Mouse (Mus musculus): ENCODE data around the gene 2310022B05Rik.

Gene 2310022B05Rik

DNA sequence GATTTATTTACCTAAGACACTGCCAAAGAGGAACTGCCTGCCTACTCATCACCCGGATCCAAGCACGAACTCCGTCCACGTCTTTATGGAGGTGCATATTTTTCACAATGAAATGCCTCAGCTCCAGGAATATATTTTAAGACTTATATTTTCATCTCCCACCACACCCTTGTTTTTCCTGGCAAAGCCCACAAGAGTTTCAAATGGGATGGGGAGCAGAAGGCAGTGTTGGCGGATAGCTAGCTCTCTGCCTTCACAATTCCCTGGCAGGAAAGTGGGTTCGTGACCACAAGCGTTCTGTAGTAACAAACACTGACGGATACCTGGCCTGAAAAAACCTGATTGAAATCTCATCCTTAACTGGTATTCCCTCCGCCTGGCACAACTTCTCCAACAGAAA is 1.4 kb downstream of the 2310022B05Rik start:
- no peak for DNase-seq (ENCODE audit: low read depth, low spot score)

GRCm38 (mm10) chr8:124658415-124658814 is 4.8 kb downstream of the 2310022B05Rik start:
- DNase-seq (ENCODE audit: low read depth, low spot score): no peak

DNA sequence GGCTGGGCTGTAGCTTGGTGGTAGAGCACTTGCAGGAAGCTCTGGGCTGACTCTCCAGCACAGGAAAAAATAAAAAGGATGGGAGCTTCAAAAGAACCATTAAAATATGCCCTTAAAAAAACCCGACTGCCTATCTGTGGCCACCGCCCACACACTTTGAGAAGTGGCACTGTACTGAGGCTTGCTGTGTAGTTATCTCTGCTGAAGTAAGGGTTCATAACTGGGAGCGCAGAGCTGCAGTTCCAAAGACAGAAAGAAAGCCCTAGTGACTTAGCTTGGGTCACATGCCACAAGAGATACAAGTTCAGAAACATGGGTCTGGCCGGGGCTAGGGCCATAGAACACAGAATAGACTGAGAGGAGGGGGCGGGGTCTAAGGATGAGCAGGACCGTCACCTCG is 5.2 kb downstream of the 2310022B05Rik start:
- no peak for DNase-seq (ENCODE audit: low read depth, low spot score)

DNA sequence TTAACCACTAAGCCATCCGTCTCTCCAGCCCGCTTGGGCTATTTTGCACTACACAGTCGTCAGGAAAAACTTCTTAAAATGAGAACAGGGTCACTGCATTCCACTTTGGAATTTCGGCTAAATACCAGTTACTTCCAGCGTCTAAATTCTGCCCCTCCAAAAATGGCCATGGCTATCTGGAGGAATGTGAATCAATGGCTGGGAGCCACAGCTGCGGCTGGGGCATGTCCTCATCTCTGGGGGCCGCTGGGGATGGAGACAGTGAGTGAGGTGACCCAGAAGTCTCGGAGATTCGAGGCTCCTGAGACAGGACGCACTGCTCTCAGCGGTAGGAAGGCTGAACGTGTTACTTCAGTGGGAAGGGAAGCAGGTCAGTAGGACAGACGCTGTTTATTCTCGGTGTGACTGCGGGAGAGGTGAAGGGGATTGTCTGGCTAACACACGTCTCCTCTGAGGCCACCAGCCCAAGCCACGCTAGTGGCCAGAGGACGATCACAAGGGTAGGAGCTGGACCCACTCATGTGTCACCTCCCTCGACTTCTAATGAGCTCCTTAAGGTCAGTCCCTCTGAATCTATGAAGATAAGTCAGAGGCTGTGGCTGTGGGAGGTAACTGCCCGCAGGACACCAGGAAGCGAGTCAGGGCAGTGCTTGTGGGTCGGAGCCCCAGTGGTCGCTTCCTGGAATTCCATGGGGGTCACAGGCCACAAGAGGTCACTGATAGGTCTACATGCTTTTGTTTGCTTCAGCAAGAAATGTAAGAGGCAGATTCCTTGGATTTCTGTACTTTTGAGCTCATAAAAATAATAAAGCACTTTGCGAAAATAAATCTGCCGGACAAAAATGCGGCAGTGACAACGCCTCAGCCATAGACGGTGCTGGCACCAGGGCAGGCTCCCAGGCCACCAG is 9.3 kb downstream of the 2310022B05Rik start:
- DNase-seq (ENCODE audit: low read depth, low spot score): no peak

DNA sequence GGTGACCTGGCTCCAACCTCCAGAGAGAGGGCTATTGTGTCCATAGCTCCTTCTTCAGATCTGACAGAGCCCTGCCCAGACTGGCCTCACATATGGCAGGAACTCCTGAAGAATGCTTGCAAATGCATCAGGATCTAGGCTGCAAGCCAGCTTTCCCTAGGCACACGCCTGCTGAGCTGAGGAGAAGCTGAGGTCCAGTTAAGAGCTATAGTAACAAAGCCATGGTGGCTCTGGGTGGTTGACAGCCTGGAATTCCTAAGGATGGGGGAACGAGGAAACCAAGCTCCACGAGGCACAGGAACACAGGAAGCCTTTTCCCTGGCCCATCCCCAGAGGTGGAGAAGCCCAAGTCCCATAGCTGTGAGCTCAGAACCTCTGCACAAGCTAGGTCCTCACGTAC is 10.6 kb downstream of the 2310022B05Rik start:
- DNase-seq (ENCODE audit: low read depth, low spot score): peak; percentile 18

GRCm38 (mm10) chr8:124651776-124652175 is 11.4 kb downstream of the 2310022B05Rik start:
- no peak for DNase-seq (ENCODE audit: low read depth, low spot score)

DNA sequence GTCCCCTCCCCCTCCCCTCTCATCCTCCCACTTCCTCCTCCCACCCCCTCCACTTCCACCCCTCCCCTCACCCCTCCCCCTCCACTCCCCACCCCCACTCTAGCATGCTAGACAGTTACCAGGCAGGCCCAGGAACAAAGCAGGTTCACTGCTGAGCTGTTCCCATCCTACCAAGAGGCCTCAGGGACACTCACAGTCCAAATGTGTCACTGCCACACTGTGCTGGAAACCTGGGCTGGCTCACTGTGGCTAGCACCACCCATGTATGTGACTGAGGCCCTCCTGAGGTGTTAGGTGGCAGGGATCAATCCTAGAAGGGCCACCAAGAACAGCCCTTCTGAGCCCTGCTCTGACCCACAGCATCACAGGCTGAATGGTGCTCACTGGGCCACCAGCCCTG is 14.9 kb downstream of the 2310022B05Rik start:
- DNase-seq (ENCODE audit: low read depth, low spot score): no peak

- DNase-seq (ENCODE audit: low read depth, low spot score): no peak
These were observed 19.4 kb downstream of the 2310022B05Rik start for GRCm38 (mm10) chr8:124643540-124644339.

DNA sequence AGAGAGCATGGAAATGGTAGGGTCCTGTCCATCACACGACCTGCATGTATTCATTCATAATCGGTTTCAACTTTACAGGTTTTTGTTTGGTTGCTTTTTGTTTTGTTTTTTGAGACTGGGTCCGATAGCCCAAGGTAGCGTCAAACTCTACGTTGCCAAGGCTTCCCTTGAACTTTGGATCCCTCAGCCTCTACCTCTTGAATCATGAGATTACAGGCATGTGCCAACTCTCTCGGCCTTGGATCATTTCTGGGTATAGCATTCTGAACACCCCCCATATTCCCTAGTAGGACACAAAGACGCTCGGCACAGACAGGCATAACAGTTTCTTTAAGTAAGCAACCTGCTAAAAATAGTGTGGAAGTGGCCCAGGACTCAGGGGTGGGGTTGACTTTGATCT is 21.6 kb downstream of the 2310022B05Rik start:
- no peak for DNase-seq (ENCODE audit: low read depth, low spot score)

GRCm38 (mm10) chr8:124635247-124635502 is 28.0 kb downstream of the 2310022B05Rik start:
- no peak for DNase-seq (ENCODE audit: low read depth, low spot score)

GRCm38 (mm10) chr8:124634411-124635246 is 28.5 kb downstream of the 2310022B05Rik start:
- DNase-seq (ENCODE audit: low read depth, low spot score): no peak

- no peak for DNase-seq (ENCODE audit: low read depth, low spot score)
These were observed 30.0 kb downstream of the 2310022B05Rik start for GRCm38 (mm10) chr8:124633001-124633703.

- DNase-seq (ENCODE audit: low read depth, low spot score): no peak
These were observed 31.2 kb downstream of the 2310022B05Rik start for GRCm38 (mm10) chr8:124631966-124632365.

DNA sequence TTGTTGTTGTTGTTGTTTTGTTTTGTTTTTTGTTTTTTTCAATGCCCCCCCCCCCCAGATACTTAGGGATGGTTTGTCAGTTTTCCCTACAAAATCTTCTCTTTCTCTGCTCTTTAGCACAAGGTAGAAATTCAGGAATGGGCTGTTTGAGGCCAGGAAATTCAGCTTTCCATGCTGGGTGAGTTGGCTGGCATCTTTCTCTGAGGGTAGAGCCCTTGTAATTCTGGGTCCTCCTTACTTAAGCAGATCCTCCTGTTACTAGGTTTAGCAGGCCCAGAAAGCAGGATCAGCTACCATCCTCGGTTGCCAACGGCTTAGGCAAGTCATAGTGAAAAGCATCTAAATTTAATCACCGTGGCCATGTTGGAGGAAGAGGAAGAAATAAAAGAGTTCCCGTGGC is 32.3 kb downstream of the 2310022B05Rik start:
- no peak for DNase-seq (ENCODE audit: low read depth, low spot score)

DNA sequence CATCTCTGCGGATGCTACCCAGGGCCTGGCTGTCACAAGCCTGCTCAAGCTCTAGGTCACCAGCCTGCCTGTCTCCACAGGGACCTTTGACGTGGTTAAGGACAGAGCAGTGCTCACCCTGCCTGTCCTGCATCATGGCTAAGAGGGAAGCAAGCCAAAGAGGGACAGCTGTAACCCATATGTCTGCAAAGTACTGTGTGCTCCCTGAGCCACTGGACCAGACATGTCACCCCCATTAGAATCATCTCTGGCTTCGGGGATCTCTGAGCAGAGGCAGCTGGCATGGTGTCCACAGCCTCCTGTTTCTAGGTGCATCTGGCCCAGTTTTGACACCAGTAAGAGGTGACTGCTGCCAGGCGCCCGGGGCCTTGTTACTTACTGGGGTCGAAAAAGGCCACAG is 32.7 kb downstream of the 2310022B05Rik start:
- no peak for DNase-seq (ENCODE audit: low read depth, low spot score)

- no peak for DNase-seq (ENCODE audit: low read depth, low spot score)
These were observed 36.9 kb downstream of the 2310022B05Rik start for GRCm38 (mm10) chr8:124626251-124626650.

- no peak for DNase-seq (ENCODE audit: low read depth, low spot score)
These were observed 41.9 kb downstream of the 2310022B05Rik start for GRCm38 (mm10) chr8:124621255-124621654.

GRCm38 (mm10) chr8:124618252-124618651 is 44.9 kb downstream of the 2310022B05Rik start:
- DNase-seq (ENCODE audit: low read depth, low spot score): no peak

DNA sequence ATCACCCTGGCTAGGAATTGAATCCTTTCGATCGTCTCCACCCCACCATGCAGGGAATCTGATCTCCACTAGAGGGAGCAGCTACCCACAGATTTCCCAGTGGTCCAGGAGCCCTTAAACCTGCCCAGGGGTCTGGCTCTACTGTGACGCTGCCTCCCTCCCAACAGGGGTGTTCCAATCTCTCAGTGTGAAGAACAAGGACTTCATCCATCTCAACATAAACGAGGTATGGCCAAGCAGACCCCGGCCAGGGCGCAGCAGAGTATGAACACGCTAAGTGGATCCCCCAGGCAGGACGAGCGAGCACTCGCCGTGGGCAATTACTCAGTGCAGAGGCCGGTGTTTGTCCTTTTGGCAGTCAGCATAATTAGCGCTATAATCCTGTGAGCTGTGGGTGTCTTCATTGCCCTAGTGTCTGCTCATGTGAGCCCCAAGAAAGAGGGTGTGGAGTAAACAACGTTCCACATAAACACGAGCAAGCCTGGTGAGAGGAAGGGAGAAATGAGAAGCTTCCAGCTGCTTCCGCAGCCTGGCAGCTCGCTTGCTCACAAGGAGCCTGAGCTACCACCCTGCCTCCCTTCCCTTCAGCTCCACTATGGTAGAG is 45.8 kb downstream of the 2310022B05Rik start:
- peak; percentile 71 for DNase-seq (ENCODE audit: low read depth, low spot score)

GRCm38 (mm10) chr8:124614325-124614724 is 48.8 kb downstream of the 2310022B05Rik start:
- no peak for DNase-seq (ENCODE audit: low read depth, low spot score)

DNA sequence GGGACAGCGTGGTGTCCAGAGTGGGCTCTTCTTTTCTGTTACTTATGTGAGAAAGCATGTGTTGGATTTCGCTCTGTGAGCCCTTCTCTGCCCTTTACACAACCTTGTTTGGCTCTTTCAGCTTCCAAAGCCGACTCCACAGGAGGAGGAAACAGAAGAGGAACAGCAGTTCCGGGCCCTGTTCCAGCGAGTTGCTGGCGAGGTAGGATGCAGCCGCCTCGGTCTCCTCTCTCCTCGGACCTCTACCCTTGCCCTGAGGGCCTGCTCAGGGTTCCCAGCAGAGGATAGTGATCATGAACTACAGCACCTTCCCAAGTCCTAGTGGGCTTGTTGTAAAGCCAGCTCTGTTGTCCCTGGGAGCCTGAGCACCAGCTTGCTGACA is 54.2 kb downstream of the 2310022B05Rik start:
- DNase-seq (ENCODE audit: low read depth, low spot score): no peak

All from R1 (cell line).